Mouse (Mus musculus) induced T-regulatory cell, adult 2 months (primary cell): ENCODE results near the gene Ppp2r5e.

Experiments
- DNase-seq: peaks from one replicate; pipeline ENCODE4 v3.0.0-alpha.2; 2012; ENCODE audit warnings: low read depth

Ppp2r5e gene

GRCm38 (mm10) chr12:75596154-75597002, at the start of gene Ppp2r5e:
Gene Ppp2r5e (minus strand): TSS chr12:75596245.
- peak; percentile 99 for DNase-seq

GRCm38 (mm10) chr12:75645780-75646179, 49.7 kb upstream of the Ppp2r5e start:
- no peak for DNase-seq

GRCm38 (mm10) chr12:75641726-75642125, 45.7 kb upstream of the Ppp2r5e start:
- peak; percentile 29 for DNase-seq

GRCm38 (mm10) chr12:75638345-75638744, 42.3 kb upstream of the Ppp2r5e start:
- DNase-seq, result no peak

- no peak for DNase-seq
These were observed 41.1 kb upstream of the Ppp2r5e start for GRCm38 (mm10) chr12:75637103-75637502.

GRCm38 (mm10) chr12:75635771-75636430, 39.9 kb upstream of the Ppp2r5e start:
- no peak for DNase-seq

GRCm38 (mm10) chr12:75629618-75630017, 33.6 kb upstream of the Ppp2r5e start:
- no peak for DNase-seq

GRCm38 (mm10) chr12:75623292-75623691, 27.2 kb upstream of the Ppp2r5e start:
- DNase-seq, result no peak

- DNase-seq, result no peak
These were observed 26.8 kb upstream of the Ppp2r5e start for GRCm38 (mm10) chr12:75622835-75623234.

GRCm38 (mm10) chr12:75616841-75617240, 20.8 kb upstream of the Ppp2r5e start:
- no peak for DNase-seq

- no peak for DNase-seq
These were observed 20.2 kb upstream of the Ppp2r5e start for GRCm38 (mm10) chr12:75616158-75616791.

GRCm38 (mm10) chr12:75615556-75615955, 19.5 kb upstream of the Ppp2r5e start:
- no peak for DNase-seq

- no peak for DNase-seq
These were observed 16.7 kb upstream of the Ppp2r5e start for GRCm38 (mm10) chr12:75612711-75613110.

GRCm38 (mm10) chr12:75599490-75599889, 3.4 kb upstream of the Ppp2r5e start:
- peak; percentile 20 for DNase-seq

- DNase-seq, result no peak
These were observed 2.9 kb upstream of the Ppp2r5e start for GRCm38 (mm10) chr12:75598988-75599387.

GRCm38 (mm10) chr12:75597707-75598106, 1.7 kb upstream of the Ppp2r5e start:
- DNase-seq, result no peak

GRCm38 (mm10) chr12:75595291-75596153, 523 bp downstream of the Ppp2r5e start:
- peak; percentile 64 for DNase-seq

- no peak for DNase-seq
These were observed 1.6 kb downstream of the Ppp2r5e start for GRCm38 (mm10) chr12:75594404-75594803.

- DNase-seq, result no peak
These were observed 2.2 kb downstream of the Ppp2r5e start for GRCm38 (mm10) chr12:75593817-75594216.

GRCm38 (mm10) chr12:75587501-75587900, 8.5 kb downstream of the Ppp2r5e start:
- DNase-seq, result peak; percentile 21

GRCm38 (mm10) chr12:75583776-75584175, 12.3 kb downstream of the Ppp2r5e start:
- DNase-seq, result no peak

GRCm38 (mm10) chr12:75579076-75579475, 17.0 kb downstream of the Ppp2r5e start:
- no peak for DNase-seq
